Mouse (Mus musculus) small intestine, adult 2 months (tissue): ENCODE data around the gene C2cd2l.

Experiments
- CTCF ChIP-seq: fragments of 200-500 bp; IDR thresholded peaks from 2 replicates; pipeline ENCODE4 v1.5.1; 2012; ENCODE audit warnings: low read depth, mild to moderate bottlenecking, control low read depth, inconsistent platforms, low read length, moderate library complexity, mixed read lengths; ENCODE audit not compliant: insufficient replicate concordance, insufficient read length; ENCODE audit errors: extremely low read depth
- POLR2A ChIP-seq: fragments of 200-500 bp; IDR thresholded peaks from 2 replicates; pipeline ENCODE4 v1.6.1; 2012; ENCODE audit warnings: low read depth, mild to moderate bottlenecking, control low read depth, inconsistent platforms, low read length, moderate library complexity

GRCm38 (mm10) chr9:44317452-44317851 is 2.6 kb downstream of the C2cd2l start:
- TF ChIP-seq POLR2A (no peak), CTCF (no peak)
